Mouse (Mus musculus): ENCODE results near the gene Cic. TPM values are rescaled to one million over a fixed set of nuclear protein-coding genes. Genes with fewer than 3 reads are reported as not detected.

Cic gene
- total and polyA plus RNA-seq, 2 experiments from 2014 or later, result 28.2 to 155 TPM

DNA sequence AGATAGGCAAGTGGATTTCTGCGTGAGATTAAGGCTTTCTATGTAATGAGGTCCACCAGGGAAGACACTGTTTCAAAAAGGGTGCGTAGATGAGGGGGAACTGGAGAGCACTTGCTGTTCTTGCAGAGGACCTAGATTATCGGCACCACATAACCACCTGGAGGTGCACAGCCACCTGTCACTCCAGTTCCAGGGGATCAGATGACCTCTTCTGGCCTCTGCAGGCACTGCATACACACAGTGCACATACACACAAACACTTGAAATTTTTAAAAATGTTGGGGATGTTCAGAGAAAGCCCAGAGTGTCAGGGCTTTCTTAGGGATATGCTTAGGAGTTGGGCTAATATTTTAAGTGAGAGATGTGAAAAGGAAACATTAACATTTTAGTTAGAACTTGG is 22.4 kb downstream of the Cic start:
- Histone ChIP-seq H3K36me3 (ENCODE audit: insufficient read depth, low read length) (peaks cover 87% of the 10 kb centered on the region), H3K27me3 (ENCODE audit: insufficient read depth, low read length) (no peaks in the 10 kb centered on the region), H3K4me1 (ENCODE audit: insufficient read depth, low read length) (peaks cover 2% of the 10 kb centered on the region; the same call in 1 of the 2 replicates), H3K4me2 (ENCODE audit: low read depth, low read length) (no peak overlapping the region), H3K27ac (no peak overlapping the region), H3K4me3 (ENCODE audit: low read length) (no peak overlapping the region), H3K9ac (replicated peaks; ENCODE audit: low read length) (no peak overlapping the region), H3K9me3 (ENCODE audit: low read length) (no peaks in the 10 kb centered on the region)
- TF ChIP-seq CTCF (IDR thresholded peaks at IDR 0.05; ENCODE audit: low read depth), result peak; percentile 42; the same call in 1 of the 2 replicates
- ATAC-seq (no peak), DNase-seq (ENCODE audit: low spot score) (no peak)
- 90% methylated on average over 3 of the region's 3 CpGs for WGBS

GRCm38 (mm10) chr7:25290463-25290862 is 23.0 kb downstream of the Cic start:
- no peak overlapping the region for H3K9ac ChIP-seq (replicated peaks; ENCODE audit: low read length)
- H3K4me1 ChIP-seq (ENCODE audit: insufficient read depth, low read length), result no peaks in the 10 kb centered on the region
- DNase-seq (ENCODE audit: low spot score) (no peak), ATAC-seq (no peak)
- no peak for TF ChIP-seq CTCF (IDR thresholded peaks at IDR 0.05; ENCODE audit: low read depth)
- H3K9me3 ChIP-seq (ENCODE audit: low read length), result no peaks in the 10 kb centered on the region
- H3K27ac ChIP-seq, result no peak overlapping the region
- WGBS, result 95% methylated on average over 1 of the region's 1 CpGs
- H3K4me2 ChIP-seq (ENCODE audit: low read depth, low read length), result no peak overlapping the region
- peaks cover 91% of the 10 kb centered on the region for H3K36me3 ChIP-seq (ENCODE audit: insufficient read depth, low read length)
- H3K4me3 ChIP-seq (ENCODE audit: low read length), result no peak overlapping the region
- no peaks in the 10 kb centered on the region for H3K27me3 ChIP-seq (ENCODE audit: insufficient read depth, low read length)

GRCm38 (mm10) chr7:25290911-25291310 is 23.4 kb downstream of the Cic start:
- H3K4me2 ChIP-seq (ENCODE audit: low read depth, low read length), result no peak overlapping the region
- H3K9ac ChIP-seq (replicated peaks; ENCODE audit: low read length), result no peak overlapping the region
- TF ChIP-seq CTCF (IDR thresholded peaks at IDR 0.05; ENCODE audit: low read depth), result no peak
- peaks cover 2% of the 10 kb centered on the region; the same call in 1 of the 2 replicates for H3K4me1 ChIP-seq (ENCODE audit: insufficient read depth, low read length)
- no peaks in the 10 kb centered on the region for H3K9me3 ChIP-seq (ENCODE audit: low read length)
- peak; percentile 26 for DNase-seq (ENCODE audit: low spot score)
- no peak overlapping the region for H3K4me3 ChIP-seq (ENCODE audit: low read length)
- 74% methylated on average over 2 of the region's 2 CpGs for WGBS
- no peak overlapping the region for H3K27ac ChIP-seq
- peaks cover 86% of the 10 kb centered on the region for H3K36me3 ChIP-seq (ENCODE audit: insufficient read depth, low read length)
- ATAC-seq, result no peak
- H3K27me3 ChIP-seq (ENCODE audit: insufficient read depth, low read length), result no peaks in the 10 kb centered on the region

- WGBS, result 42% methylated on average over 7 of the region's 7 CpGs
- no peak overlapping the region for H3K4me2 ChIP-seq (ENCODE audit: low read depth, low read length)
- DNase-seq (ENCODE audit: low spot score) (no peak), ATAC-seq (no peak)
- TF ChIP-seq CTCF (IDR thresholded peaks at IDR 0.05; ENCODE audit: low read depth), result no peak
- no peak overlapping the region for H3K4me3 ChIP-seq (ENCODE audit: low read length)
- H3K9me3 ChIP-seq (ENCODE audit: low read length), result no peaks in the 10 kb centered on the region
- no peaks in the 10 kb centered on the region for H3K27me3 ChIP-seq (ENCODE audit: insufficient read depth, low read length)
- H3K27ac ChIP-seq, result no peak overlapping the region
- H3K4me1 ChIP-seq (ENCODE audit: insufficient read depth, low read length), result peaks cover 11% of the 10 kb centered on the region; the same call in 1 of the 2 replicates
- H3K9ac ChIP-seq (replicated peaks; ENCODE audit: low read length), result no peak overlapping the region
- peaks cover 74% of the 10 kb centered on the region for H3K36me3 ChIP-seq (ENCODE audit: insufficient read depth, low read length)
Observed at GRCm38 (mm10) chr7:25292107-25292506, 24.6 kb downstream of the Cic start.

- Histone ChIP-seq H3K4me1 (ENCODE audit: insufficient read depth, low read length) (peaks cover 11% of the 10 kb centered on the region; the same call in 1 of the 2 replicates), H3K4me3 (ENCODE audit: low read length) (no peak overlapping the region), H3K36me3 (ENCODE audit: insufficient read depth, low read length) (peaks cover 63% of the 10 kb centered on the region), H3K27ac (0 out of 2 replicates have a peak overlapping the region, but pooled peaks have one; percentile 4), H3K9ac (replicated peaks; ENCODE audit: low read length) (no peak overlapping the region), H3K9me3 (ENCODE audit: low read length) (no peaks in the 10 kb centered on the region), H3K27me3 (ENCODE audit: insufficient read depth, low read length) (no peaks in the 10 kb centered on the region), H3K4me2 (ENCODE audit: low read depth, low read length) (no peak overlapping the region)
- no peak for TF ChIP-seq CTCF (IDR thresholded peaks at IDR 0.05; ENCODE audit: low read depth)
- WGBS, result 69% methylated on average over 10 of the region's 10 CpGs
- DNase-seq (ENCODE audit: low spot score) (no peak), ATAC-seq (no peak)
Observed at GRCm38 (mm10) chr7:25293191-25293739, 25.8 kb downstream of the Cic start.

DNA sequence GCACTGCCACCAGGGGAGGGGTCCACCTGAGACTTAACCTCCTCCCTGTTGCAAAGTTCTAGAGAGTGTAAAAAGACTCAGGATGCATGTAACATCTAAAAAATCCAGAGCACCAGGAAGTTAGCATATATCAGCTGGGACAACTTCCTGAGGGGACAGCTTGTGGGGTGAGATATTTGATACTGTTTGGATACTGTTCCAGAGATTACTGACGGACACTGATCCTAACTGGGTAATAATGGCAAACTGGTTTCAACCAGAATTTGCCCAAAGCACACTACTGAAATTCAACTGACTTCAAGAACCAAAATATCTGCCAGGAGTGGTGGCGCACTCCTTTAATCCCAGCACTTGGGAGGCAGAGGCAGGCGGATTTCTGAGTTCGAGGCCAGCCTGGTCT is 27.0 kb downstream of the Cic start:
- H3K4me1 ChIP-seq (ENCODE audit: insufficient read depth, low read length), result peaks cover 11% of the 10 kb centered on the region; the same call in 1 of the 2 replicates
- WGBS, result 89% methylated on average over 4 of the region's 4 CpGs
- H3K36me3 ChIP-seq (ENCODE audit: insufficient read depth, low read length), result peaks cover 51% of the 10 kb centered on the region
- no peaks in the 10 kb centered on the region for H3K9me3 ChIP-seq (ENCODE audit: low read length)
- no peak overlapping the region for H3K9ac ChIP-seq (replicated peaks; ENCODE audit: low read length)
- TF ChIP-seq CTCF (IDR thresholded peaks at IDR 0.05; ENCODE audit: low read depth), result no peak
- no peak overlapping the region for H3K27ac ChIP-seq
- ATAC-seq (no peak), DNase-seq (ENCODE audit: low spot score) (no peak)
- H3K27me3 ChIP-seq (ENCODE audit: insufficient read depth, low read length), result no peaks in the 10 kb centered on the region
- no peak overlapping the region for H3K4me2 ChIP-seq (ENCODE audit: low read depth, low read length)
- no peak overlapping the region for H3K4me3 ChIP-seq (ENCODE audit: low read length)

DNA sequence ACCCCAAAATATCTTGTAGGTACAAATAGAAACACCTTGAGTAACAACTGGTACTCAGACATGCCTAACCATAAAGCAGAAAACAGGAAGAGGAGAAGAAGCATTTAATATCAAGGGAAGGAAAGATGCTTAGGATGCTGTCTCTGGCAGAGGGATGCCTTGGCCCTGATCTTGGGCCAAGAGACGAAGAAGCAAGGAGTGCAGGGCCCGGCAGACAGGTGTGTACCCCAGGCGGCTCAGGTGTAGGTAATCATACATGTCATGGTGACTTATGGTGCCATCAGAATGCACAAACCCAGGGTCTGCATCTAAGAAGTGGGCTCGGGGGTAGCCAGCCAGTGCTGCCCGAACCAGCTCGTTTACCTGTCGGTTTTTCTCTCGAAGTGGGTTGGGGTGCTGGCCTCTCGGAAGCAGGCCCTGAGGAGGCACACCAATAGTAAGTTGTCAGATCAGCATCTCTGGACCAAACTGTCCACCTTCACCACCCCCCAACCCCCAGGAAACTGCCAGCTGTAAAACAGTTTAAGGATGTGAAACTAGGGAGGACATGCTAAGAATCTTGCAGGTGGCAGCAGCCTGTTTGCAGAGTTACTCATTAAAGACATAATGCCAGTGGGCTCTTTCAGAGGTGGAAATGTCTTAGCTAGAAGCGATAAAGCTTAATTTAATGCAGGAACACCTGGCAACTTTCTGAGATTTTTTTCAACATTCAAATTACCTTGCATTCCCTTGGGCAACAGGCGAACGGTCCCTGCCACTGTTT is 27.6 kb downstream of the Cic start:
- no peak for TF ChIP-seq CTCF (IDR thresholded peaks at IDR 0.05; ENCODE audit: low read depth)
- Histone ChIP-seq H3K36me3 (ENCODE audit: insufficient read depth, low read length) (peaks cover 45% of the 10 kb centered on the region), H3K9me3 (ENCODE audit: low read length) (no peaks in the 10 kb centered on the region), H3K9ac (replicated peaks; ENCODE audit: low read length) (no peak overlapping the region), H3K4me3 (ENCODE audit: low read length) (no peak overlapping the region), H3K4me1 (ENCODE audit: insufficient read depth, low read length) (peaks cover 11% of the 10 kb centered on the region; the same call in 1 of the 2 replicates), H3K4me2 (ENCODE audit: low read depth, low read length) (no peak overlapping the region), H3K27me3 (ENCODE audit: insufficient read depth, low read length) (no peaks in the 10 kb centered on the region), H3K27ac (no peak overlapping the region)
- ATAC-seq (no peak), DNase-seq (ENCODE audit: low spot score) (no peak)
- WGBS, result 88% methylated on average over 12 of the region's 12 CpGs
